Mouse (Mus musculus): ENCODE measurements around the gene Cmbl.
"Not testable (repeated sequence)": the region's sequence is repeated elsewhere in the genome, so short reads cannot be mapped to it uniquely, and the experiment has no call there.

Cmbl gene

DNA sequence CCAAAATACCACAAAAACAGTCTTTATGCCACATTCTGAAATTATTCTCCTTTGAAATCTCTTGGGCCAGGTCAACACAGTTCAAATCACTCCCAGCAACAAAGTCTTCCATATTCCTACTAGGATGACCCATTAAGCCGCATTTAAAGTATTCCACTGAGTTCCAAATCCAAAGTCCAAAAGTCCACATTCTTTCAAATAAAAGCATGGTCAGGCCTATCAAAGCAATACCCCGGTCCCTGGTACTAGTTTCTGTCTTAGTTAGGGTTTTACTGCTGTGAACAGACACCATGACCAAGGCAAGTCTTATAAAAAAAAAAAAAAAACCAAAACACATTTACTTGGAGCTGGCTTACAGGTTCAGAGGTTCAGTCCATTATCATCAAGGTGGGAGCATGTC is 15.9 kb downstream of the Cmbl start:
- not testable (repeated sequence) for DNase-seq (ENCODE audit: extremely low spot score, low spot score)

DNA sequence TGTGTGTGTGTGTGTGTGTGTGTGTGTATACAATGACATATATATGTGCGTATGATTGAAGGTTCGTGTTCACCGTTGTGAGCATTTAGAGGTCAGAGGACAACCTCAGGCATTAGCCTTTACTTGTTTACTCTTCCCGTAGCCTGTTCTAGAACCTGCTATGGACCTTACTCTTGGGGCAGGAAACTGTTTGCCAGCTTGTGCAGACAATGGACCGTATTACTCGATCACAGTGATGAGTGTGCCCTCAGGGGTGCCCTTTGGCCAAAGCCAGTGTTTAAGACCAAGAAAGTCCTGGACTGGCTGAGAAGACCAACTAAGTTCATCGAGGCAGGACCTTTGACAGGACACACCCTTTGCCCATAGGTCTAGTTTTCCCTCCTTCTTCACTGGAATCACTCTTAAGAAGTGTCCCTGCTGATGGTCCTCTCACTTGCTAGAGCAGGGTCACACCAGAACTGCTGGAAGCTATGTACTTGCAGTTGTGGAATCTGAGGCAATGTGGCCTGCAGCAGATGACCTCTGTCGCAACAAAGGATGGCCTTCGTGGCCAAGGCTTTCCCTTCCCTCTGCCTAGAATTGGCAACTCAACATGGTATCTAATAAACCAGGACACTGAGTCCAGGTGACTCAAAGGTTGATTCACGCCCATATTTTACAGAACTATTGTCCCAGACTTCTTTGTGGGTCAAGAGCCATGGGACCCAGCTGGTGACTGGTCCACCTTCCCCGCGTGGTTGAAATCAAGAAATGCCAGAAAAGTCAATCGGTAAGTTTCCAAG is 18.3 kb downstream of the Cmbl start:
- DNase-seq (ENCODE audit: extremely low spot score, low spot score) = no peak

DNA sequence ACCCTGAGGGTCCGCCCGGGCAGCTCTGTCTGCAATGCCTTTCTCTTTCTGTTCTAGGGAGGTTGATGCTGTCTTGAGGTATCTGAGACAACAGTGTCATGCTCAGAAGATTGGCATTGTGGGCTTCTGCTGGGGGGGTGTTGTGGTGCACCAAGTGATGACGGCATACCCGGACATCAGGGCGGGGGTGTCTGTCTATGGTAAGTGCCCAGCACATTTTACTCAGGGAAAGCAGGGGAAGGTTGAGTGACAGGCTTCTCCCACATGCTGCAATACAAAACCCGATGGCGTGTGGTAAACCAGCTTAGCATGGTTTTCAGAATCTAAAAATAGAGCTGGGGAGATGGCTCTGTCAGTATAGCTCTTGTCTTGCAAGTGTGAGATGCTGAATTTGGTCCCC is 20.0 kb downstream of the Cmbl start:
- DNase-seq (ENCODE audit: extremely low spot score, low spot score) = no peak

GRCm38 (mm10) chr15:31586088-31586487 is 20.9 kb downstream of the Cmbl start:
- no peak for DNase-seq (ENCODE audit: extremely low spot score, low spot score)

DNA sequence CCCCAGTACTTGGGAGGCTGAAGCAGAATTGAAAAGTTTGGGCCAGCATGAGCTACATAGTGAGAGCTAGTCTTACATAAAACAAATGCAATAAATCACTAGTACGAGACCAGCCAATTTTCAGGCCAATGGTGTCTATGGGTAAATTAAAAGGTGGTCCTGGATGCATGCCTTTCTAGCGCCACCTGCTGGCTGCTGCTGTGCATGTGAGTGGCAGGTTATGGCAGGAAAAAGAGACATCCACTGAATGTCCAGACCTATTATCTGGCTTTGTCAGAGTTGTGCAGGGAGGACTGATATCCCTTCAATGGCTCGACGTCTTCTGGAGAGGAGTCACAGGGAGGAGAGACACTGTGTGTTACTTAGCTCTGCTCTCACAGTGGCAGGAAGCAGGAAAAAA is 21.3 kb downstream of the Cmbl start:
- DNase-seq (ENCODE audit: extremely low spot score, low spot score) = peak; percentile 91

DNA sequence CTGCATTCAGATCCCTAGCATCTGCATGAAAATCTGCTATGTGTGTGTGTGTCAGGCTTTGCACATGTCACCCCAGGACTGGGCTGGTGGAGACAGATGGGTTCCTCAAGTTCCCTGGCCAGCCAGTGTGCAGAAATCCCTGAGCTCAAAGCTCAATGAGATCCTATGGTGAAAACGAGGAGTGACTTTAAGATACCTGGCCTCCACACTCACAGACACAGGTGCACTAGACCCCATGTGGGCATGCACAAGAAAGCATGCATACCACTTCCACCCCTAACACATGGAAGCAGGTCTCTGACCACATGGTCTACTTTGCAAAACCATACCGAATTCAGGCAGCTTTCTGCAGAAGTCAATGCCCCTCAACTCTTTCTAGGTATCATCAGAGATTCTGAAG is 22.6 kb downstream of the Cmbl start:
- no peak for DNase-seq (ENCODE audit: extremely low spot score, low spot score)

GRCm38 (mm10) chr15:31588989-31589640 is 23.9 kb downstream of the Cmbl start:
- DNase-seq (ENCODE audit: extremely low spot score, low spot score) = no peak

- DNase-seq (ENCODE audit: extremely low spot score, low spot score) = no peak
Observed at GRCm38 (mm10) chr15:31590176-31590575, 25.0 kb downstream of the Cmbl start.

DNA sequence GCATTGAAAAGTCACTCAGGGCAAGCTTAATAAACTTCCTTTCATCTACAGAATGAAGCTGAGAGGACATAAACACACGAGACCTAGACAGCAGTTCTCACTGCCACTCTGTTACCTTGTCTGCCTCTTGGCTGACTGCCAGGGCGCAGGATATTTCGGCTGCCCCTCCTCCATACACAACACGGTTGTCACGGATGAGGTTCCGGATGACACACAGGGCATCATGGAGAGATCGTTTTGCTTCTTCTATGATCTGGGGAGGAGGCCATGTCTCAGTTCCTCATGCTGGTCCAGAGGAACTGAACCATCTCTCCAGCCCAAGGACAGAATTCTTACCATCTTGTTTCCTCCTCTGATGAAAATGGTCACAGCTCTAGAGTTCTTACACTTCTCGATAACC is 27.3 kb downstream of the Cmbl start:
- no peak for DNase-seq (ENCODE audit: extremely low spot score, low spot score)

- no peak for DNase-seq (ENCODE audit: extremely low spot score, low spot score)
Observed at GRCm38 (mm10) chr15:31594260-31594659, 29.1 kb downstream of the Cmbl start.

GRCm38 (mm10) chr15:31595651-31596050 is 30.5 kb downstream of the Cmbl start:
- DNase-seq (ENCODE audit: extremely low spot score, low spot score) = no peak

GRCm38 (mm10) chr15:31599834-31600233 is 34.6 kb downstream of the Cmbl start:
- no peak for DNase-seq (ENCODE audit: extremely low spot score, low spot score)

GRCm38 (mm10) chr15:31601279-31601645 is 36.1 kb downstream of the Cmbl start:
- no peak for DNase-seq (ENCODE audit: extremely low spot score, low spot score)

GRCm38 (mm10) chr15:31601646-31602374 is 36.6 kb downstream of the Cmbl start, which contains the start of the genes Cct5 and Fam173b:
Gene Cct5 (minus strand): TSS chr15:31601804.
Gene Fam173b (plus strand): TSS chr15:31601852.
- DNase-seq (ENCODE audit: extremely low spot score, low spot score) = peak; percentile 99

DNA sequence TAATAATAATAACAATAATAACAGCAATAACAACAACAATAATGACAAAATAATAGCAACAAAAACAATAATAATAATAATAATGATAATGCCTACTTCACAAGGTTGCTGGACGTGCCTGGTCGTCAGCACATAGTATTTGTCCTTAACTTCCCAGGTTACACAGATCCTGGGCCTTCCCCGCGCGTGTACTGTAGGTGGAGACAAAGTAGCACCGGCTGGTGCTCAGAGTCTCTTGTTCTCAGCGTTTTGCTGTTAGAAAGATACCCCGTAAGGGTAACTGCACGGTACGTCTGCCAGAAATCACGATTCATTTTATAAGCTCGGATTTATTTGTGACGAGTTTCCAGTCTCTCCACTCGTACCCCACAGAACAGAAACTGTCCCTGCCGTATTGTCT is 37.2 kb downstream of the Cmbl start:
- peak; percentile 57 for DNase-seq (ENCODE audit: extremely low spot score, low spot score)

- DNase-seq (ENCODE audit: extremely low spot score, low spot score) = no peak
Observed at GRCm38 (mm10) chr15:31603113-31603512, 37.9 kb downstream of the Cmbl start.

- no peak for DNase-seq (ENCODE audit: extremely low spot score, low spot score)
Observed at GRCm38 (mm10) chr15:31606821-31607220, 41.6 kb downstream of the Cmbl start.

- no peak for DNase-seq (ENCODE audit: extremely low spot score, low spot score)
Observed at GRCm38 (mm10) chr15:31611027-31611426, 45.8 kb downstream of the Cmbl start.

DNA sequence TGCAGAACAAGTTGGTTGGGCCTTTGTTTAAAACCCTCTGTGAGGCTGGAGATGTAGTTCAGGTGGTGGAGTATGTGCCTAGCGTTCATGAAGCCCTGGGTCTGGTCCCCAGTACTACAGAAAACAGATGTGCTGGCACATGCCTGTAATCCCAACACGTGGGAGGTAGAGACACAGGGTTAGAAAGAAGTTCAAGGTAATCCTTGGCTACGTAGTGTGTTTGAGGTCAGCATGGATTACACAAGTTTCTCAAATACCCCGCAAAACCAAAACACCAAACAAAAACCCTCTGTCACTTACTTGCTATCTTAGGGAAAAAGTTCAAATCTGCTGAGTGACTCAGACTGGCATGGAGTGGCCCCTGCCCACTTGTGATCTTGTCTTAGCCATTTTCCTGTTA is 46.8 kb downstream of the Cmbl start:
- DNase-seq (ENCODE audit: extremely low spot score, low spot score) = no peak

GRCm38 (mm10) chr15:31613826-31614453 is 48.8 kb downstream of the Cmbl start:
- DNase-seq (ENCODE audit: extremely low spot score, low spot score) = no peak

DNA sequence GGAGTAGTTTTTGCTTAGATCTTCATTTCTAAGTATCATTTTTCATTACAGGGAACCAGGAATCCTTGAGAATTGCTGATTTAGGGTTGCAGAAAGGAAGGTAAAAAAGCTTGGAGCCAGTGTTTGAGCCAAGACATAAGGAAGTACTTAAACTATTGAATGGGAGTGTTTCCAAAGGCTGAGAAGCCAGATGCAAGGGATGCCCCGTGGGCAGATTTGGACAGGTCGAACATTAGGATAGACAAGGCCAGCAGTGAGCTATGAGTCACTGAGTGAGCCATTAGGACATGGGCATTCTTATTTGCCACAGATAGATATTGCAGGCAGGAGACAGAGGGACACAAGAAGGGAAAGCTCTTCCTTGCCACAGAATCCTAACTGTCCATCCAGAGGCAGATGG is 49.5 kb downstream of the Cmbl start:
- DNase-seq (ENCODE audit: extremely low spot score, low spot score) = no peak

DNA sequence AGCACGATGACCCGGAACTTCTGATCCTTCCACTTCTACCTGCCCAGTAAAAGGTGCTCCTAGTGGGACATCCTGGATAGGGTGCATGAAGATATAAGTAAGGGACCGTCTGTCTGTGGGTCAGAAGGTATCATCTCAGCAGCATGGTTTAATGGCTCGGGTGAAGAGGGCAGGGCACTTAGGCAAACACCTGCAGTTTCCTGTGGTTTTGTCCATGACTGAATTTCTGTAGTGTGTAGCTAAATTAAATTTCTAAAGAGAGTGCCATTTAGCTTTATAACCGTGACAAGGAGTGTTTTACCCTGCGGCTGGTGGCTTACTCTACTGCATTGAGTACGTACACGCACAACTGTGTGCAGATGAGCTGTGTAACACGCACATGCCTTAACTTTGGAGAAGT is 52.1 kb downstream of the Cmbl start:
- no peak for DNase-seq (ENCODE audit: extremely low spot score, low spot score)
